Mouse (Mus musculus) embryonic fibroblast, embryonic 13.5 days (primary cell): ENCODE results near the gene Snai3. TPM values are rescaled to one million over a fixed set of nuclear protein-coding genes. Genes with fewer than 3 reads are reported as not detected.

Source experiments
- H3K27ac ChIP-seq: 2 replicates; pipeline ENCODE4 v1.5.1; 2012; ENCODE audit warnings: low read length, control low read depth, inconsistent platforms; ENCODE audit not compliant: insufficient read depth
- H3K4me1 ChIP-seq: 2 replicates; pipeline ENCODE4 v1.6.1; 2011; ENCODE audit warnings: low read length; ENCODE audit not compliant: control insufficient read depth, insufficient read depth
- H3K4me3 ChIP-seq: 2 replicates; pipeline ENCODE4 v1.5.1; 2011; ENCODE audit warnings: mild to moderate bottlenecking, control low read depth, low read length; ENCODE audit not compliant: insufficient read depth
- CTCF ChIP-seq: IDR thresholded peaks from 2 replicates; pipeline ENCODE4 v1.5.1; 2011; ENCODE audit warnings: mild to moderate bottlenecking, control low read depth, low read length, moderate library complexity, borderline replicate concordance; ENCODE audit not compliant: insufficient read depth
- POLR2A ChIP-seq: IDR thresholded peaks from 2 replicates; pipeline ENCODE4 v1.6.1; 2011; ENCODE audit warnings: low read depth, mild to moderate bottlenecking, control low read depth, low read length, moderate library complexity
- polyA plus RNA-seq: library from polyadenylated mRNA; stranded (reverse); fragments of >200 nt; gene quantifications from 2 replicates; pipeline ENCODE4 v1.2.4, GENCODE M21; 2011; ENCODE audit warnings: low read depth; ENCODE audit not compliant: missing spikeins, insufficient read length

The Snai3 gene
- polyA plus RNA-seq, 1 experiment, result not detected

DNA sequence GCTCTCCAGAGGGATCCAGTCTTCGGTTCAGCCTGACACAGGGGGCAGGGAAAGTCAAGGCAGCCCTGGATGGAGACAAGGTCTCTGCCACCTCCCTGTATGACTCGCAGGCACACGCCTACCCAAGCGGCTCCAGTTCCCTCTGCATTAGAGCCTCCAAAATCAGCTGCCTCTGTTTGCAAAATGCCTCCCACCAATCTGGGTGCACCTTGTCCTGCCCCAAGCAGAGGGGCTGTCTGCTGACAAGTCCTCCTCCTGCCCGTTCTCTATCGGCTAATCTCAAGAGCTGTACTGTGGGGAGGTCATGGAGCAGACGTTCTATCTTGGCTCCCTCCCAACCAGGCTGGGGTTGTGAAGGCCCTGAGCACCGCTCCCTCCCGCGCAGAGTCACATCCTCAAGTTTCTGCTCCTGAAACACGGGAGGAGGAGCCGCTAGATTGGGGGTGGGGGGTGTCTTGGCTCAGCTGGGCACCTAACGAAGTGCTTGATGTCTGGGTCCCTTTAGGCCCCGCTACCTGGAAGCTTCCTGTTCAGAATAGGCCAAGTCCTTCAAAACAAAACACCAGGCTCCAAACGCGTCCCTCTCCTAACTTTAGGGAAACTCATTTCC is 14.5 kb upstream of the Snai3 start:
- H3K4me3 ChIP-seq, result peak overlapping the region; percentile 93
- H3K27ac ChIP-seq, result peak overlapping the region; percentile 2; the same call in 1 of the 2 replicates
- peaks cover 3% of the 10 kb centered on the region for H3K4me1 ChIP-seq
- no peak for TF ChIP-seq POLR2A
- TF ChIP-seq CTCF, result no peak

- TF ChIP-seq POLR2A, result no peak
- TF ChIP-seq CTCF, result no peak
- Histone ChIP-seq H3K4me1 (peaks cover 3% of the 10 kb centered on the region), H3K27ac (no peak overlapping the region), H3K4me3 (no peak overlapping the region)
Observed at GRCm38 (mm10) chr8:122473911-122474421, 13.4 kb upstream of the Snai3 start.

- no peak overlapping the region for H3K4me3 ChIP-seq
- no peak overlapping the region for H3K27ac ChIP-seq
- no peaks in the 10 kb centered on the region; the same call in 1 of the 2 replicates for H3K4me1 ChIP-seq
- no peak for TF ChIP-seq POLR2A
- no peak for TF ChIP-seq CTCF
Observed at GRCm38 (mm10) chr8:122470691-122471090, 10.2 kb upstream of the Snai3 start.

GRCm38 (mm10) chr8:122469965-122470364 is 9.4 kb upstream of the Snai3 start:
- H3K4me3 ChIP-seq, result no peak overlapping the region
- TF ChIP-seq POLR2A (no peak), CTCF (no peak)

GRCm38 (mm10) chr8:122469407-122469806 is 8.9 kb upstream of the Snai3 start:
- Histone ChIP-seq H3K4me1 (no peaks in the 10 kb centered on the region; the same call in 1 of the 2 replicates), H3K4me3 (no peak overlapping the region), H3K27ac (no peak overlapping the region)
- TF ChIP-seq CTCF (no peak), POLR2A (no peak)

More at GRCm38 (mm10) chr8:122469965-122470364, 9.4 kb upstream of the Snai3 start:
- Histone ChIP-seq H3K27ac (no peak overlapping the region), H3K4me1 (no peaks in the 10 kb centered on the region; the same call in 1 of the 2 replicates)

DNA sequence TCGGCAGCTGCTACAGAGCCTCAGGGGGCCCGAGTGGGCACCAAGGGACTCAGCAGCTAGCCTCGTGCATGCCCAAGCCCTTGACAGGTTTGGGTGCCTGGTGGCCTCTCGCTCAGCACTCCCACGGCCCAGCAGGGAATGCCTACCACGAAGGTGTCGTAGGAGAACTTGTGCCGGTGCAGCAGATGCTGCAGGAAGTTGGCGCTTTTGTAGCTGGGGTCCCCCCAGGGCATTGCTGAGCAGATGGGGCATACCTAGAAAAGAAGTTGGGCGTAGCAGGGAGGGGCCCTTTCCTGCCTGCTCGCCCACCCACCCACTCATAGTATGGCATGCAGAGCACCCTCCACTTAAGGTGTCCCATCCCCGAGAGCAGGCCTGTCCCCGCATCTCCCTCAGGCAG is 7.3 kb upstream of the Snai3 start:
- no peak for TF ChIP-seq CTCF
- TF ChIP-seq POLR2A, result no peak
- no peak overlapping the region for H3K4me3 ChIP-seq
- H3K27ac ChIP-seq, result no peak overlapping the region

GRCm38 (mm10) chr8:122464985-122465384 is 4.5 kb upstream of the Snai3 start:
- TF ChIP-seq POLR2A (no peak), CTCF (no peak)

More for the DNA sequence above, 7.3 kb upstream of the Snai3 start:
- H3K4me1 ChIP-seq, result peaks cover 6% of the 10 kb centered on the region; the same call in 1 of the 2 replicates

GRCm38 (mm10) chr8:122463651-122464640 is 3.4 kb upstream of the Snai3 start:
- H3K27ac ChIP-seq, result no peak overlapping the region
- no peak for TF ChIP-seq CTCF
- TF ChIP-seq POLR2A, result no peak
- H3K4me3 ChIP-seq, result no peak overlapping the region
- peaks cover 21% of the 10 kb centered on the region for H3K4me1 ChIP-seq

More at GRCm38 (mm10) chr8:122464985-122465384, 4.5 kb upstream of the Snai3 start:
- Histone ChIP-seq H3K27ac (no peak overlapping the region), H3K4me1 (peaks cover 21% of the 10 kb centered on the region), H3K4me3 (no peak overlapping the region)

DNA sequence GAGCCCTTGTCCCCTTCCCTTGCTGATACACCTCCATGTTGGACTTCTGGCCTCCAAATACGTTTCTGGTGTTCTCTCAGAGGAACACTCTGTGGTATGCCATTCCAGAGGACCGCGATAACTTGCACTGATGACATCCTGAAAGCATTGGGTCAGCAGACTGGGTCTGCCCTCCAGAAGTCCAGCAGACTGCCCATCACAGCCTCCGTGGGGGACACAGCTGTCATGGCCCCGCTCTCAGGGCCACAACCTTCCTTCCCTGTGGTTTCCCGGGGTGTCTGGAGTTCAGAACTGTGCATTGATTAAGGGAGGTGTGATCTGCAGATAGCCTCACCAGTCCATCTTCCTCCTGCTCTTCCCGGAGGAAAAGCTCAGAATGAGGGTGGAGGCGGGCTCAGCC is 2.0 kb upstream of the Snai3 start:
- TF ChIP-seq CTCF, result no peak
- no peak for TF ChIP-seq POLR2A

More for the DNA sequence above, 2.0 kb upstream of the Snai3 start:
- H3K4me1 ChIP-seq, result peaks cover 21% of the 10 kb centered on the region
- peak overlapping the region; percentile 9; the same call in 1 of the 2 replicates for H3K27ac ChIP-seq
- no peak overlapping the region for H3K4me3 ChIP-seq
